Mouse (Mus musculus) liver, embryonic 15.5 days (tissue): ENCODE measurements around the gene Prg3. TPM values are rescaled to one million over a fixed set of nuclear protein-coding genes. Genes with fewer than 3 reads are reported as not detected.

Source experiments
- ATAC-seq: fragments of 200-750 bp; cut with Nextera tagmentation; 2 replicates; pipeline ENCODE4 v1.8.0; 2017; ENCODE audit warnings: moderate number of reproducible peaks, mild to moderate bottlenecking, moderate library complexity; ENCODE audit not compliant: insufficient read depth
- H3K27ac ChIP-seq: fragments of 300-500 bp; sonication (generic); replicated peaks from 2 replicates; pipeline ENCODE4 v1.5.1; 2015; ENCODE audit warnings: mild to moderate bottlenecking, inconsistent platforms
- H3K27me3 ChIP-seq: fragments of 300-500 bp; sonication (generic); 2 replicates; pipeline ENCODE4 v1.6.1; 2015; ENCODE audit warnings: mild to moderate bottlenecking, inconsistent platforms
- H3K36me3 ChIP-seq: fragments of 300-500 bp; sonication (generic); replicated peaks from 2 replicates; pipeline ENCODE4 v1.6.1; 2015; ENCODE audit warnings: moderate library complexity, mild to moderate bottlenecking, inconsistent platforms
- H3K4me1 ChIP-seq: fragments of 300-500 bp; sonication (generic); replicated peaks from 2 replicates; pipeline ENCODE4 v1.6.1; 2015; ENCODE audit warnings: inconsistent platforms
- H3K4me2 ChIP-seq: fragments of 300-500 bp; sonication (generic); 2 replicates; pipeline ENCODE4 v1.6.1; 2015; ENCODE audit warnings: moderate library complexity, mild to moderate bottlenecking, inconsistent platforms
- H3K4me3 ChIP-seq: fragments of 300-500 bp; sonication (generic); replicated peaks from 2 replicates; pipeline ENCODE4 v1.5.1; 2015; ENCODE audit warnings: mild to moderate bottlenecking, inconsistent platforms
- H3K9ac ChIP-seq: fragments of 300-500 bp; sonication (generic); 2 replicates; pipeline ENCODE4 v1.6.1; 2015; ENCODE audit warnings: moderate library complexity, mild to moderate bottlenecking, inconsistent platforms
- H3K9me3 ChIP-seq: fragments of 300-500 bp; sonication (generic); replicated peaks from 2 replicates; pipeline ENCODE4 v1.6.1; 2016; ENCODE audit warnings: inconsistent platforms
- WGBS: fragments of 180-500 bp; shearing (Covaris S2); methylation state at CpG from one replicate; pipeline ENCODE4 v1.1.7; 2015; ENCODE audit warnings: mixed read lengths; ENCODE audit not compliant: insufficient replicate concordance; 5-methylcytosine and 5-hydroxymethylcytosine counted together
- polyA plus RNA-seq: library from polyadenylated mRNA; unstranded; fragments of >200 nt; fragmentation: Nextera tagmentation; extraction: Ambion mirVana; gene quantifications from 2 replicates; pipeline ENCODE4 v1.2.1, GENCODE M21; 2015

The Prg3 gene
- polyA plus RNA-seq, 1 experiment from 2014 or later, result 6.4 TPM

- peaks cover 39% of the 10 kb centered on the region for H3K36me3 ChIP-seq
- peak within 1 kb of the TSS; percentile 85 for H3K9ac ChIP-seq
- peaks cover 36% of the 10 kb centered on the region for H3K27me3 ChIP-seq
- H3K4me3 ChIP-seq, result peak within 1 kb of the TSS; percentile 83
- peaks cover 25% of the 10 kb centered on the region for H3K4me1 ChIP-seq
- H3K4me2 ChIP-seq, result peak within 1 kb of the TSS; percentile 87
- WGBS, result under 1% methylated on average over 66 of the region's 66 CpGs
- peak within 1 kb of the TSS; percentile 80 for H3K27ac ChIP-seq
- ATAC-seq, result peak; percentile 93
- H3K9me3 ChIP-seq, result no peaks in the 10 kb centered on the region
These were observed 49.3 kb downstream of the Prg3 start, which contains the start of the genes Ssrp1 and P2rx3 for GRCm38 (mm10) chr2:85037047-85038026. Gene Ssrp1, plus strand, starts transcription at chr2:85037234. Gene P2rx3, minus strand, starts transcription at chr2:85037462.

- Histone ChIP-seq H3K27me3 (peaks cover 26% of the 10 kb centered on the region), H3K9ac (peak overlapping the region; percentile 85), H3K4me1 (peaks cover 25% of the 10 kb centered on the region), H3K27ac (peak overlapping the region; percentile 80), H3K36me3 (peaks cover 49% of the 10 kb centered on the region), H3K4me3 (peak overlapping the region; percentile 83), H3K4me2 (peak overlapping the region; percentile 87), H3K9me3 (no peaks in the 10 kb centered on the region)
- WGBS, result 75% methylated on average over 13 of the region's 13 CpGs
- ATAC-seq, result no peak
These were observed 50.3 kb downstream of the Prg3 start for GRCm38 (mm10) chr2:85038336-85038735.

Other genes with a start within 250 kb of the Prg3 start
- 1.4 and 1.5 TPM in 2 replicates for gene Gm19426, start 244.6 kb upstream of the Prg3 start, polyA plus RNA-seq
- 84.2 and 102 TPM in 2 replicates for gene Serping1, start 212.8 kb upstream of the Prg3 start, polyA plus RNA-seq
- gene Ube2l6, start 189.4 kb upstream of the Prg3 start, polyA plus RNA-seq, result 533 and 556 TPM in 2 replicates
- gene Smtnl1, start 165.6 kb upstream of the Prg3 start, polyA plus RNA-seq, result 0.40 and 0.56 TPM in 2 replicates
- gene Timm10, start 161.2 kb upstream of the Prg3 start, polyA plus RNA-seq, result 33.3 and 37.0 TPM in 2 replicates
- 190 and 203 TPM in 2 replicates for gene Slc43a1, start 149.4 kb upstream of the Prg3 start, polyA plus RNA-seq
- 0.09 TPM in 2 replicates for gene Rtn4rl2, start 101.5 kb upstream of the Prg3 start, polyA plus RNA-seq
- gene Slc43a3, start 51.6 kb upstream of the Prg3 start, polyA plus RNA-seq, result 113 and 114 TPM in 2 replicates
- gene Prg2, start 7.8 kb upstream of the Prg3 start, polyA plus RNA-seq, result 26.7 and 68.4 TPM in 2 replicates
- 145 and 148 TPM in 2 replicates for gene Ssrp1, start 49.0 kb downstream of the Prg3 start, polyA plus RNA-seq
- gene P2rx3, start 49.2 kb downstream of the Prg3 start, polyA plus RNA-seq, result 0.25 and 0.30 TPM in 2 replicates
- 4.8 and 5.1 TPM in 2 replicates for gene Tnks1bp1, start 59.8 kb downstream of the Prg3 start, polyA plus RNA-seq
- gene Aplnr, start 148.0 kb downstream of the Prg3 start, polyA plus RNA-seq, result 1.6 and 1.8 TPM in 2 replicates
- 0.07 TPM in 2 replicates for gene Lrrc55, start 209.0 kb downstream of the Prg3 start, polyA plus RNA-seq